Mouse (Mus musculus): ENCODE measurements around the gene Klk13. TPM values are rescaled to one million over a fixed set of nuclear protein-coding genes. Genes with fewer than 3 reads are reported as not detected.
"Not testable (repeated sequence)": the region's sequence is repeated elsewhere in the genome, so short reads cannot be mapped to it uniquely, and the experiment has no call there.

Gene Klk13
- polyA plus RNA-seq (2015; fragmentation: Nextera tagmentation; extraction: Ambion mirVana), result 0.09 and 0.10 TPM in 2 replicates

GRCm38 (mm10) chr7:43712267-43712666, at the start of gene Klk13:
Gene Klk13, plus strand, starts transcription at chr7:43712567.
- Histone ChIP-seq H3K4me3 (no peak within 1 kb of the TSS), H3K9me3 (no peaks in the 10 kb centered on the region), H3K36me3 (no peaks in the 10 kb centered on the region), H3K27ac (no peak within 1 kb of the TSS), H3K9ac (no peak within 1 kb of the TSS), H3K27me3 (peaks cover 14% of the 10 kb centered on the region; the same call in 1 of the 2 replicates), H3K4me2 (0 out of 2 replicates have a peak within 1 kb of the TSS, but pooled peaks have one; percentile 19), H3K4me1 (replicated peaks) (peaks cover 7% of the 10 kb centered on the region; the same call in 1 of the 2 replicates)
- WGBS, result 67% methylated on average over 4 of the region's 4 CpGs
- ATAC-seq (ENCODE audit: low FRiP score), result no peak

- no peaks in the 10 kb centered on the region for H3K4me1 ChIP-seq (replicated peaks)
- H3K4me2 ChIP-seq, result no peak overlapping the region
- H3K27ac ChIP-seq, result no peak overlapping the region
- no peak for ATAC-seq (ENCODE audit: low FRiP score)
- no peaks in the 10 kb centered on the region for H3K9me3 ChIP-seq
- WGBS, result 93% methylated on average over 1 of the region's 1 CpGs
- no peaks in the 10 kb centered on the region for H3K36me3 ChIP-seq
- H3K4me3 ChIP-seq, result no peak overlapping the region
- H3K27me3 ChIP-seq, result no peaks in the 10 kb centered on the region
- no peak overlapping the region for H3K9ac ChIP-seq
These were observed 49.6 kb upstream of the Klk13 start for GRCm38 (mm10) chr7:43662804-43663203.

- H3K4me1 ChIP-seq (replicated peaks); H3K9ac ChIP-seq; H3K36me3 ChIP-seq; H3K9me3 ChIP-seq; ATAC-seq (ENCODE audit: low FRiP score); H3K27me3 ChIP-seq; H3K4me3 ChIP-seq; H3K4me2 ChIP-seq; H3K27ac ChIP-seq: not testable (repeated sequence)
- 92% methylated on average over 4 of the region's 4 CpGs for WGBS
These were observed 45.1 kb upstream of the Klk13 start for GRCm38 (mm10) chr7:43667221-43667620.

GRCm38 (mm10) chr7:43668582-43668981, 43.8 kb upstream of the Klk13 start:
- Histone ChIP-seq H3K36me3 (no peaks in the 10 kb centered on the region), H3K4me2 (no peak overlapping the region), H3K4me1 (replicated peaks) (peaks cover 11% of the 10 kb centered on the region), H3K9me3 (no peaks in the 10 kb centered on the region), H3K9ac (no peak overlapping the region), H3K4me3 (no peak overlapping the region), H3K27ac (no peak overlapping the region), H3K27me3 (no peaks in the 10 kb centered on the region)
- WGBS, result 31% methylated on average over 3 of the region's 3 CpGs
- ATAC-seq (ENCODE audit: low FRiP score), result no peak

- Histone ChIP-seq H3K27ac (peak overlapping the region; percentile 58; the same call in 1 of the 2 replicates), H3K36me3 (peaks cover 21% of the 10 kb centered on the region), H3K4me1 (replicated peaks) (peaks cover 11% of the 10 kb centered on the region), H3K9ac (peak overlapping the region; percentile 82), H3K27me3 (no peaks in the 10 kb centered on the region), H3K4me3 (peak overlapping the region; percentile 54), H3K4me2 (peak overlapping the region; percentile 84), H3K9me3 (no peaks in the 10 kb centered on the region)
- ATAC-seq (ENCODE audit: low FRiP score), result peak; percentile 58
- 66% methylated on average over 11 of the region's 11 CpGs for WGBS
These were observed 41.1 kb upstream of the Klk13 start for GRCm38 (mm10) chr7:43671064-43671808.

- peak within 1 kb of the TSS; percentile 84 for H3K4me2 ChIP-seq
- ATAC-seq (ENCODE audit: low FRiP score), result peak; percentile 95
- H3K36me3 ChIP-seq, result peaks cover 29% of the 10 kb centered on the region
- H3K4me3 ChIP-seq, result peak within 1 kb of the TSS; percentile 54
- no peaks in the 10 kb centered on the region for H3K27me3 ChIP-seq
- peak within 1 kb of the TSS; percentile 82 for H3K9ac ChIP-seq
- H3K9me3 ChIP-seq, result no peaks in the 10 kb centered on the region
- peaks cover 11% of the 10 kb centered on the region for H3K4me1 ChIP-seq (replicated peaks)
- under 1% methylated on average over 26 of the region's 26 CpGs for WGBS
- peak within 1 kb of the TSS; percentile 58 for H3K27ac ChIP-seq
These were observed 40.4 kb upstream of the Klk13 start, which contains the start of gene Ctu1 for GRCm38 (mm10) chr7:43671809-43672580. Gene Ctu1, plus strand, starts transcription at chr7:43672016.

GRCm38 (mm10) chr7:43672581-43673260, 39.6 kb upstream of the Klk13 start:
- H3K27ac ChIP-seq, result peak overlapping the region; percentile 58
- H3K36me3 ChIP-seq, result peaks cover 36% of the 10 kb centered on the region
- peak overlapping the region; percentile 82 for H3K9ac ChIP-seq
- 17% methylated on average over 10 of the region's 10 CpGs for WGBS
- H3K4me2 ChIP-seq, result peak overlapping the region; percentile 84
- peak; percentile 4; the same call in 1 of the 2 replicates for ATAC-seq (ENCODE audit: low FRiP score)
- peaks cover 11% of the 10 kb centered on the region for H3K4me1 ChIP-seq (replicated peaks)
- no peaks in the 10 kb centered on the region for H3K9me3 ChIP-seq
- no peaks in the 10 kb centered on the region for H3K27me3 ChIP-seq
- H3K4me3 ChIP-seq, result peak overlapping the region; percentile 54

- no peaks in the 10 kb centered on the region for H3K9me3 ChIP-seq
- no peak for ATAC-seq (ENCODE audit: low FRiP score)
- H3K27me3 ChIP-seq, result no peaks in the 10 kb centered on the region
- peaks cover 48% of the 10 kb centered on the region for H3K36me3 ChIP-seq
- H3K9ac ChIP-seq, result no peak overlapping the region
- H3K4me3 ChIP-seq, result no peak overlapping the region
- H3K4me1 ChIP-seq (replicated peaks), result peaks cover 11% of the 10 kb centered on the region
- H3K27ac ChIP-seq, result no peak overlapping the region
- 94% methylated on average over 32 of the region's 32 CpGs for WGBS
- H3K4me2 ChIP-seq, result no peak overlapping the region
These were observed 37.3 kb upstream of the Klk13 start for GRCm38 (mm10) chr7:43675091-43675490.

- Histone ChIP-seq H3K4me1 (replicated peaks) (peaks cover under 1% of the 10 kb centered on the region; the same call in 1 of the 2 replicates), H3K4me2 (no peak overlapping the region), H3K27me3 (no peaks in the 10 kb centered on the region), H3K9ac (no peak overlapping the region), H3K4me3 (no peak overlapping the region), H3K27ac (no peak overlapping the region), H3K9me3 (no peaks in the 10 kb centered on the region), H3K36me3 (peaks cover 48% of the 10 kb centered on the region)
- no peak for ATAC-seq (ENCODE audit: low FRiP score)
These were observed 33.9 kb upstream of the Klk13 start for GRCm38 (mm10) chr7:43678517-43678916.

GRCm38 (mm10) chr7:43680960-43681359, 31.4 kb upstream of the Klk13 start:
- Histone ChIP-seq H3K4me2 (no peak overlapping the region), H3K9ac (no peak overlapping the region), H3K4me1 (replicated peaks) (no peaks in the 10 kb centered on the region), H3K36me3 (peaks cover 29% of the 10 kb centered on the region), H3K27ac (no peak overlapping the region), H3K9me3 (no peaks in the 10 kb centered on the region), H3K27me3 (no peaks in the 10 kb centered on the region), H3K4me3 (no peak overlapping the region)
- peak; percentile 63; the same call in 1 of the 2 replicates for ATAC-seq (ENCODE audit: low FRiP score)
- 14% methylated on average over 5 of the region's 5 CpGs for WGBS

GRCm38 (mm10) chr7:43682511-43682910, 29.9 kb upstream of the Klk13 start:
- peaks cover 14% of the 10 kb centered on the region for H3K36me3 ChIP-seq
- not testable (repeated sequence) for H3K4me2 ChIP-seq; H3K9me3 ChIP-seq; H3K27ac ChIP-seq; ATAC-seq (ENCODE audit: low FRiP score); H3K27me3 ChIP-seq; H3K4me3 ChIP-seq; H3K4me1 ChIP-seq (replicated peaks); H3K9ac ChIP-seq
- 26% methylated on average over 1 of the region's 1 CpGs for WGBS

GRCm38 (mm10) chr7:43685088-43685487, 27.3 kb upstream of the Klk13 start:
- no peak overlapping the region for H3K4me3 ChIP-seq
- H3K4me2 ChIP-seq, result no peak overlapping the region
- ATAC-seq (ENCODE audit: low FRiP score), result no peak
- H3K4me1 ChIP-seq (replicated peaks), result no peaks in the 10 kb centered on the region
- H3K9me3 ChIP-seq, result no peaks in the 10 kb centered on the region
- H3K36me3 ChIP-seq, result no peaks in the 10 kb centered on the region
- no peaks in the 10 kb centered on the region for H3K27me3 ChIP-seq
- 74% methylated on average over 7 of the region's 7 CpGs for WGBS
- H3K27ac ChIP-seq, result no peak overlapping the region
- no peak overlapping the region for H3K9ac ChIP-seq
